Mouse (Mus musculus): ENCODE measurements around the gene Srgap2. TPM values are rescaled to one million over a fixed set of nuclear protein-coding genes. Genes with fewer than 3 reads are reported as not detected.

Srgap2 gene
- polyA plus RNA-seq, 1 experiment from 2014 or later, result 17.7 TPM

- H3K36me3 ChIP-seq, result no peaks in the 10 kb centered on the region
- 74% methylated on average over 7 of the region's 7 CpGs for WGBS
- H3K9me3 ChIP-seq, result no peaks in the 10 kb centered on the region
- peaks cover 31% of the 10 kb centered on the region for H3K4me1 ChIP-seq (replicated peaks)
- no peak overlapping the region for H3K4me3 ChIP-seq
- H3K27ac ChIP-seq, result no peak overlapping the region
- no peak overlapping the region for H3K4me2 ChIP-seq
- no peaks in the 10 kb centered on the region for H3K27me3 ChIP-seq
- H3K9ac ChIP-seq, result no peak overlapping the region
- ATAC-seq (ENCODE audit: low FRiP score), result no peak
Measured at GRCm38 (mm10) chr1:131236077-131236476, 291.1 kb downstream of the Srgap2 start.

Small RNA genes within 50 kb of the gene (microRNA-seq; reads per million reads assigned to microRNA genes)
- gene Gm24273, result not detected

Other genes starting within 250 kb of the Srgap2 start
- 0.66 and 0.92 TPM in 2 replicates for gene Ikbke, start 247.7 kb downstream of the Srgap2 start, polyA plus RNA-seq (2015; fragmentation: Nextera tagmentation; extraction: Ambion mirVana)
- 1.1 and 1.2 TPM in 2 replicates for gene Fam72a, start 551 bp upstream of the Srgap2 start, polyA plus RNA-seq (2015; fragmentation: Nextera tagmentation; extraction: Ambion mirVana)
- not detected in 2 replicates for gene Avpr1b, start 71.9 kb upstream of the Srgap2 start, polyA plus RNA-seq (2015; fragmentation: Nextera tagmentation; extraction: Ambion mirVana)
- gene Ctse, start 111.0 kb upstream of the Srgap2 start, polyA plus RNA-seq (2015; fragmentation: Nextera tagmentation; extraction: Ambion mirVana), result 0.10 TPM in 1 of 2 replicates, not detected in the other
- gene Rab7b, start 161.3 kb upstream of the Srgap2 start, polyA plus RNA-seq (2015; fragmentation: Nextera tagmentation; extraction: Ambion mirVana), result 0.79 and 1.2 TPM in 2 replicates
- gene Slc26a9, start 216.7 kb upstream of the Srgap2 start, polyA plus RNA-seq (2015; fragmentation: Nextera tagmentation; extraction: Ambion mirVana), result 0.05 TPM in 1 of 2 replicates, not detected in the other

All from hindbrain, embryonic 13.5 days (tissue).